In genomic region chr4:154907833-154908232, GRCm38 (mm10) we compare ENCODE assay signal across 9 mouse cellular contexts. TPM values are rescaled to one million over a fixed set of nuclear protein-coding genes. Genes with fewer than 3 reads are reported as not detected.
A peak's percentile ranks its signal among the peaks of the same experiment; 100 is the strongest.
DNase-seq lines count a peak whose midpoint lies in the region; ATAC-seq and TF ChIP-seq lines count a peak whose summit lies in the region.
"Had no signal": no experiment of that assay in that cellular context is flagged by ENCODE, and none has a peak within 500 bp of the region (broad histone marks: within the 10 kb centered on the region; RNA-seq: fewer than 3 reads in every experiment).

No protein-coding gene starts in this region.

- WGBS in embryonic facial prominence, embryonic 10.5 days, result 51% methylated on average over 17 of the region's 17 CpGs
- WGBS in heart, embryonic 11.5 days (ENCODE audit: insufficient replicate concordance), result 43% methylated on average over 17 of the region's 17 CpGs
- WGBS in kidney, embryonic 14.5 days, result 48% methylated on average over 17 of the region's 17 CpGs
- WGBS in limb, embryonic 14.5 days, result 49% methylated on average over 17 of the region's 17 CpGs
- WGBS in midbrain, embryonic 15.5 days, result 44% methylated on average over 17 of the region's 17 CpGs

- H3K4me2 ChIP-seq in heart, embryonic 11.5 days, result peak overlapping the region; percentile 42
- no peak overlapping the region for H3K4me2 ChIP-seq in kidney, embryonic 14.5 days (replicated peaks; ENCODE audit: low read depth, low read length)
- H3K4me2 ChIP-seq in limb, embryonic 14.5 days (replicated peaks; ENCODE audit: low read depth, low read length, severe bottlenecking), result no peak overlapping the region
- H3K4me2 ChIP-seq in midbrain, embryonic 15.5 days, result peak overlapping the region; percentile 7; the same call in 1 of the 2 replicates

- no peak for ATAC-seq in heart, embryonic 11.5 days (replicated peaks; ENCODE audit: insufficient number of reproducible peaks, low FRiP score, low TSS enrichment)
- peak; percentile 50 for ATAC-seq in kidney, embryonic 14.5 days (ENCODE audit: low FRiP score, low TSS enrichment)
- peak; percentile 67 for ATAC-seq in limb, embryonic 14.5 days (ENCODE audit: low FRiP score, low read depth)
- ATAC-seq in midbrain, embryonic 15.5 days (replicated peaks), result 0 out of 2 replicates have a peak, but pooled peaks have one; percentile 60

- H3K4me3 ChIP-seq in embryonic facial prominence, embryonic 10.5 days, result no peak overlapping the region
- H3K4me3 ChIP-seq in heart, embryonic 11.5 days (ENCODE audit: low read depth, low read length), result no peak overlapping the region
- no peak overlapping the region for H3K4me3 ChIP-seq in kidney, embryonic 14.5 days (ENCODE audit: low read length)
- no peak overlapping the region for H3K4me3 ChIP-seq in limb, embryonic 14.5 days (replicated peaks; ENCODE audit: low read length)
- no peak overlapping the region for H3K4me3 ChIP-seq in midbrain, embryonic 15.5 days

- peak; percentile 77 for DNase-seq in CD4-positive helper T cell, adult 2 months (ENCODE audit: low read depth, low spot score)
- peak; percentile 82 for DNase-seq in adrenal gland, postnatal 14 days
- DNase-seq in embryonic facial prominence, embryonic 10.5 days (ENCODE audit: low spot score), result peak; percentile 81
- DNase-seq in limb, embryonic 14.5 days (ENCODE audit: low spot score), result peak; percentile 85
- DNase-seq in spleen, postnatal 4 days (ENCODE audit: low spot score in 2 of 2), result peak; percentile 84 to 91

- no peaks in the 10 kb centered on the region for H3K9me3 ChIP-seq in embryonic facial prominence, embryonic 10.5 days
- no peaks in the 10 kb centered on the region for H3K9me3 ChIP-seq in heart, embryonic 11.5 days (replicated peaks; ENCODE audit: control insufficient read depth, low read length)
- H3K9me3 ChIP-seq in kidney, embryonic 14.5 days (ENCODE audit: control insufficient read depth, low read length), result no peaks in the 10 kb centered on the region
- no peaks in the 10 kb centered on the region for H3K9me3 ChIP-seq in limb, embryonic 14.5 days (ENCODE audit: control insufficient read depth, low read length)
- no peaks in the 10 kb centered on the region for H3K9me3 ChIP-seq in midbrain, embryonic 15.5 days

- peaks cover 40% of the 10 kb centered on the region for H3K4me1 ChIP-seq in embryonic facial prominence, embryonic 10.5 days
- H3K4me1 ChIP-seq in heart, embryonic 11.5 days (ENCODE audit: control insufficient read depth, insufficient read depth, low read length), result peaks cover 12% of the 10 kb centered on the region
- peaks cover 12% of the 10 kb centered on the region; the same call in 1 of the 2 replicates for H3K4me1 ChIP-seq in kidney, embryonic 14.5 days (ENCODE audit: control insufficient read depth, insufficient read depth, low read length)
- H3K4me1 ChIP-seq in limb, embryonic 14.5 days (ENCODE audit: control insufficient read depth, insufficient read depth, low read length), result peaks cover 6% of the 10 kb centered on the region; the same call in 1 of the 2 replicates
- peaks cover 10% of the 10 kb centered on the region for H3K4me1 ChIP-seq in midbrain, embryonic 15.5 days

- H3K9ac ChIP-seq in heart, embryonic 11.5 days (ENCODE audit: low read depth, low read length), result peak overlapping the region; percentile 64; the same call in 1 of the 2 replicates
- no peak overlapping the region for H3K9ac ChIP-seq in kidney, embryonic 14.5 days (ENCODE audit: low read depth, low read length)
- H3K9ac ChIP-seq in limb, embryonic 14.5 days (ENCODE audit: low read depth, low read length, severe bottlenecking), result peak overlapping the region; percentile 6; the same call in 1 of the 2 replicates
- no peak overlapping the region for H3K9ac ChIP-seq in midbrain, embryonic 15.5 days

- TF ChIP-seq POLR2A in limb, embryonic 14.5 days (IDR thresholded peaks at IDR 0.05; ENCODE audit: borderline replicate concordance, extremely low read depth, insufficient read depth, insufficient read length), result no peak

- H3K27me3 ChIP-seq in embryonic facial prominence, embryonic 10.5 days (replicated peaks; ENCODE audit: low read depth, poor library complexity, severe bottlenecking), result no peaks in the 10 kb centered on the region
- H3K27me3 ChIP-seq in heart, embryonic 11.5 days (ENCODE audit: control insufficient read depth, insufficient read depth, low read length), result no peaks in the 10 kb centered on the region
- no peaks in the 10 kb centered on the region for H3K27me3 ChIP-seq in kidney, embryonic 14.5 days (ENCODE audit: control insufficient read depth, insufficient read depth, low read length)
- H3K27me3 ChIP-seq in limb, embryonic 14.5 days (ENCODE audit: control insufficient read depth, insufficient read depth, low read length), result no peaks in the 10 kb centered on the region
- no peaks in the 10 kb centered on the region for H3K27me3 ChIP-seq in midbrain, embryonic 15.5 days (replicated peaks)

- H3K36me3 ChIP-seq in embryonic facial prominence, embryonic 10.5 days (replicated peaks), result no peaks in the 10 kb centered on the region
- no peaks in the 10 kb centered on the region for H3K36me3 ChIP-seq in heart, embryonic 11.5 days (ENCODE audit: control insufficient read depth, insufficient read depth, low read length)
- H3K36me3 ChIP-seq in kidney, embryonic 14.5 days (ENCODE audit: control insufficient read depth, insufficient read depth, low read length), result no peaks in the 10 kb centered on the region
- H3K36me3 ChIP-seq in limb, embryonic 14.5 days (ENCODE audit: control insufficient read depth, insufficient read depth, low read length), result no peaks in the 10 kb centered on the region
- H3K36me3 ChIP-seq in midbrain, embryonic 15.5 days (replicated peaks), result no peaks in the 10 kb centered on the region

- peak overlapping the region; percentile 58 for H3K27ac ChIP-seq in embryonic facial prominence, embryonic 10.5 days (replicated peaks)
- H3K27ac ChIP-seq in heart, embryonic 11.5 days (ENCODE audit: low read depth, low read length), result peak overlapping the region; percentile 29; the same call in 1 of the 2 replicates
- peak overlapping the region; percentile 30; the same call in 1 of the 2 replicates for H3K27ac ChIP-seq in kidney, embryonic 14.5 days (ENCODE audit: low read depth, low read length)
- H3K27ac ChIP-seq in limb, embryonic 14.5 days (replicated peaks; ENCODE audit: low read depth, low read length), result peak overlapping the region; percentile 40; the same call in 1 of the 2 replicates
- no peak overlapping the region for H3K27ac ChIP-seq in midbrain, embryonic 15.5 days

RNA-seq across cellular contexts. Expression of gene Fam213b, which starts 8.9 kb away (rescaled TPM):
- 51.9 and 52.6 TPM in 2 replicates for total RNA-seq in adrenal gland, postnatal 14 days (2021)
- polyA plus RNA-seq in embryonic facial prominence, embryonic 10.5 days (2016; fragmentation: Nextera tagmentation; extraction: Ambion mirVana), result 41.2 and 42.3 TPM in 2 replicates
- 26.4 and 29.6 TPM in 2 replicates for polyA plus RNA-seq in heart, embryonic 11.5 days (2014; fragmentation: Nextera tagmentation; extraction: Ambion mirVana)
- polyA plus RNA-seq in kidney, embryonic 14.5 days (2014; fragmentation: Nextera tagmentation; extraction: Ambion mirVana), result 37.6 and 39.1 TPM in 2 replicates
- 24.3 and 33.6 TPM in 2 replicates for polyA plus RNA-seq in limb, embryonic 14.5 days (2012; rRNA removed)
- polyA plus RNA-seq in limb, embryonic 14.5 days (2014; fragmentation: Nextera tagmentation; extraction: Ambion mirVana), result 48.0 and 51.8 TPM in 2 replicates
- 56.1 and 62.6 TPM in 2 replicates for polyA plus RNA-seq in midbrain, embryonic 15.5 days (2015; fragmentation: Nextera tagmentation; extraction: Ambion mirVana)

RNA-seq across cellular contexts. Expression of gene Tnfrsf14, which starts 20.5 kb away (rescaled TPM):
- total RNA-seq in adrenal gland, postnatal 14 days (2021), result 8.3 and 10.6 TPM in 2 replicates
- 0.45 and 1.4 TPM in 2 replicates for polyA plus RNA-seq in embryonic facial prominence, embryonic 10.5 days (2016; fragmentation: Nextera tagmentation; extraction: Ambion mirVana)
- polyA plus RNA-seq in heart, embryonic 11.5 days (2014; fragmentation: Nextera tagmentation; extraction: Ambion mirVana), result 3.0 and 4.4 TPM in 2 replicates
- 0.42 and 0.47 TPM in 2 replicates for polyA plus RNA-seq in kidney, embryonic 14.5 days (2014; fragmentation: Nextera tagmentation; extraction: Ambion mirVana)
- polyA plus RNA-seq in limb, embryonic 14.5 days (2012; rRNA removed), result 4.1 and 5.8 TPM in 2 replicates
- polyA plus RNA-seq in limb, embryonic 14.5 days (2014; fragmentation: Nextera tagmentation; extraction: Ambion mirVana), result 0.87 and 0.99 TPM in 2 replicates
- polyA plus RNA-seq in midbrain, embryonic 15.5 days (2015; fragmentation: Nextera tagmentation; extraction: Ambion mirVana), result 0.19 and 0.28 TPM in 2 replicates

RNA-seq across cellular contexts. Expression of gene Mmel1, which starts 38.4 kb away (rescaled TPM):
- total RNA-seq in adrenal gland, postnatal 14 days (2021), result 0.68 and 1.6 TPM in 2 replicates
- polyA plus RNA-seq in embryonic facial prominence, embryonic 10.5 days (2016; fragmentation: Nextera tagmentation; extraction: Ambion mirVana), result 0.34 and 0.41 TPM in 2 replicates
- polyA plus RNA-seq in heart, embryonic 11.5 days (2014; fragmentation: Nextera tagmentation; extraction: Ambion mirVana), result 0.23 and 0.82 TPM in 2 replicates
- polyA plus RNA-seq in kidney, embryonic 14.5 days (2014; fragmentation: Nextera tagmentation; extraction: Ambion mirVana), result not detected in 2 replicates
- 0.11 and 0.15 TPM in 2 replicates for polyA plus RNA-seq in limb, embryonic 14.5 days (2012; rRNA removed)
- 0.10 TPM in 1 of 2 replicates, not detected in the other for polyA plus RNA-seq in limb, embryonic 14.5 days (2014; fragmentation: Nextera tagmentation; extraction: Ambion mirVana)
- polyA plus RNA-seq in midbrain, embryonic 15.5 days (2015; fragmentation: Nextera tagmentation; extraction: Ambion mirVana), result 0.31 and 0.49 TPM in 2 replicates

RNA-seq across cellular contexts. Expression of gene Hes5, which starts 52.9 kb away (rescaled TPM):
- total RNA-seq in adrenal gland, postnatal 14 days (2021), result not detected in 2 replicates
- 84.4 and 151 TPM in 2 replicates for polyA plus RNA-seq in embryonic facial prominence, embryonic 10.5 days (2016; fragmentation: Nextera tagmentation; extraction: Ambion mirVana)
- polyA plus RNA-seq in heart, embryonic 11.5 days (2014; fragmentation: Nextera tagmentation; extraction: Ambion mirVana), result 0.56 TPM in 1 of 2 replicates, not detected in the other
- polyA plus RNA-seq in kidney, embryonic 14.5 days (2014; fragmentation: Nextera tagmentation; extraction: Ambion mirVana), result 8.1 and 15.5 TPM in 2 replicates
- polyA plus RNA-seq in limb, embryonic 14.5 days (2012; rRNA removed), result 0.60 and 1.6 TPM in 2 replicates
- 0.30 and 0.77 TPM in 2 replicates for polyA plus RNA-seq in limb, embryonic 14.5 days (2014; fragmentation: Nextera tagmentation; extraction: Ambion mirVana)
- 116 and 149 TPM in 2 replicates for polyA plus RNA-seq in midbrain, embryonic 15.5 days (2015; fragmentation: Nextera tagmentation; extraction: Ambion mirVana)
- total RNA-seq: gastrocnemius, postnatal 36 days had no signal

RNA-seq across cellular contexts. Expression of gene Pank4, which starts 56.1 kb away (rescaled TPM):
- total RNA-seq in adrenal gland, postnatal 14 days (2021), result 27.9 and 30.2 TPM in 2 replicates
- polyA plus RNA-seq in embryonic facial prominence, embryonic 10.5 days (2016; fragmentation: Nextera tagmentation; extraction: Ambion mirVana), result 49.2 and 50.1 TPM in 2 replicates
- polyA plus RNA-seq in heart, embryonic 11.5 days (2014; fragmentation: Nextera tagmentation; extraction: Ambion mirVana), result 40.6 and 45.0 TPM in 2 replicates
- 34.9 and 43.9 TPM in 2 replicates for polyA plus RNA-seq in kidney, embryonic 14.5 days (2014; fragmentation: Nextera tagmentation; extraction: Ambion mirVana)
- polyA plus RNA-seq in limb, embryonic 14.5 days (2012; rRNA removed), result 76.3 and 86.2 TPM in 2 replicates
- 36.9 and 43.9 TPM in 2 replicates for polyA plus RNA-seq in limb, embryonic 14.5 days (2014; fragmentation: Nextera tagmentation; extraction: Ambion mirVana)
- polyA plus RNA-seq in midbrain, embryonic 15.5 days (2015; fragmentation: Nextera tagmentation; extraction: Ambion mirVana), result 44.3 and 44.9 TPM in 2 replicates

Comparison
In these comparisons a context has a peak if more than half of its experiments do, and no peak if none do; other contexts are left out.
1. H3K4me2 ChIP-seq: peak in heart, embryonic 11.5 days (single experiment) and midbrain, embryonic 15.5 days (single experiment); none in kidney, embryonic 14.5 days (single experiment) and limb, embryonic 14.5 days (single experiment).
2. H3K9ac ChIP-seq: peak in heart, embryonic 11.5 days (single experiment) and limb, embryonic 14.5 days (single experiment); none in kidney, embryonic 14.5 days (single experiment) and midbrain, embryonic 15.5 days (single experiment).
3. Peak in every context shown above with its lines, with median percentiles within 50 percentile points of each other: DNase-seq.